Mouse (Mus musculus) thymus, postnatal 4 days (tissue): ENCODE results near the gene Fam78b.

ENCODE experiments used
- DNase-seq: peaks from one replicate; pipeline ENCODE4 v3.0.0; 2021

The Fam78b gene

DNA sequence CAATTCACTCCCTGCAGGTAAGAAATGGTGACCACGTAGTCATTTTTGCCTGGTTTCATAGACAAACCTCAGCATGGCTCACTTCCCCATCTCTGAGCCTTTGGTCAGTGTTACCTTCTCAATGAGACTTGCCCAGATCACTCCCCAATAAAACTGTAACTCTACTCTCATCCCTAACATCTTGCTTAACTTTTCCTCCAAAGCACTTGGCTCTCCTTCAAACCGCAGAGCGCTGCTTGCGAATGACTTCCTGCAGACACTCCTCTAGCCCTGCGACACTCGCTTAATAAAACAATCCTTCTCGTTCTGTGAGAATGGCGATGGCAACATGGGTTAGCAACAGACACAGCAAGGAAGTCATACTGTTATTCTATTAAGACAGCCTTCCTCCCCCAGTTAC lies 100.8 kb downstream of the Fam78b start:
- DNase-seq: no peak

DNA sequence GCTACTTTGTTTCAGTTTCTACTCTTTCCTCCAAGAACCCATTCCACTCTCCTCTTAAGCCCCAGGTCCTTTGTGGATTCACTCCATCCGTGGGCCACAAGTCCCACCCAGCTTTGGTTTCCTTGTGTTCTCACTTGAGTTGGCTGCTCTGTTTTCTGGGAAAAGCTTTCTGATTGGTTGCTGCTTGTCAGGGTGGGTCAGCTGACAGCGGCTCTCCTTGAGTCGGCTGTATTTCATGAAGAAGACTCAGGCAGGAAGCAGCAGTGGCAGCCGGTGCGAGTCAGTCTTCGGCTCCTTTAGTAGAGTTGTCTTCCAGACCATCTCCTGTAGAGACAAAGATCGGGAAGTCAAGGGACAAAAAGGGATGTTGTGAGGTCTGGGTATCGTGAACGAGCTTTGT lies 101.3 kb downstream of the Fam78b start:
- no peak for DNase-seq

DNA sequence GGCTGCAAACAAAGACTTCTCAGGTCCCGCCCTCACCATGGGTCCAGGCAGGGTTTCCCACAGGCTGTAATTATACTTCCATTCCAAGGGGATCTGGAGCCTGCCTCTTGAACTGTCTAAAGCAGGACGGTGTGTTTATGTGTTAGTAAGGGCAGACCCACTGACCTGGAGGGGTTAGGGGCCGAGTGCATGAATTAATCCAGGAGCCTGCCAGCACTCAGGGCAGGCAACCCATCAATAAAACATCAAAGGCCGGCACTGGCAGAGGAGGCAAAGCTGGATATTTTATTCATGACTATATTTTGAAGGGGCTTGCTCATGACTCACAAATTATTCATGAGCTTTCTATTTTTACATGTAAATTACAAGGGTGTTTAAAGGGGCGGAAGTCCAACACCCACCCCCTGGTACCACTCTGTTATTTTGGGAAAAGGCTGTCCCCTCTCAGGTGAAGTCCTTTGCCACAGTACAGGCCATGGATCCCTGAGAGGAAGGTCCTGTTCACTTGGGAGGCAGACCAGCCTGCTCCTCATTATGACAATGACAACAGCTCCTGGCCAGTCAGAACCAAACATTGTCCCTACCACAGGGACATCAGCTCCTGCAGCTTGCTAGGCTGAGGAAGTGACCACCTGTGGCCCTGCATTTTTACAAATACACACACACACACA lies 103.9 kb downstream of the Fam78b start:
- DNase-seq: no peak

- DNase-seq: no peak
These were observed 104.7 kb downstream of the Fam78b start for GRCm38 (mm10) chr1:167105916-167106315.

DNA sequence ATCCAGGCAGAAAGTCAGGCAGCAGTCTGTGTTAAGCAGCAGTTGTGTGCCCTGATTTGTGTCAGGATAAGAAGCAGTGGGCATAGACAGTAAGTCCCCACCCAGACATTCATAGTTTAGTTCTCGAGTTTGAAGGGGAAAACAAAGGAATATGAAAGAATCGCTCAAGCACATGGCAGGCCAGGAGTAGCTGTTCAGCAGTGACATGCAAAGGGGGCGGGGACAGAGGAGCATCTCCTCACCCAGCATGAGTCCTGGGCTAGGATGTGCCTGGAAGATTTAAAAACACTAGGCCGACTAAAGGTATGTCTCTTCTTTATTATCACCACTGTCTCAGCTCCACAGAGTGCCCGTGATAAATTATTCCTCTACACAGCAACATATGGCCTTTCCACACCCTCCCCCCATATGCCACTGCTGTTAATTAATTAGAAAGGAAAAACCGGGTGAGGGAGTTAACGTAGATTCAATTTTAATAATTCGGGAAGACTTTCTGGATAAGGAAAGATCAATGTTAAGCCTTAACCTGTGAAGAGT lies 107.8 kb downstream of the Fam78b start:
- DNase-seq: no peak

DNA sequence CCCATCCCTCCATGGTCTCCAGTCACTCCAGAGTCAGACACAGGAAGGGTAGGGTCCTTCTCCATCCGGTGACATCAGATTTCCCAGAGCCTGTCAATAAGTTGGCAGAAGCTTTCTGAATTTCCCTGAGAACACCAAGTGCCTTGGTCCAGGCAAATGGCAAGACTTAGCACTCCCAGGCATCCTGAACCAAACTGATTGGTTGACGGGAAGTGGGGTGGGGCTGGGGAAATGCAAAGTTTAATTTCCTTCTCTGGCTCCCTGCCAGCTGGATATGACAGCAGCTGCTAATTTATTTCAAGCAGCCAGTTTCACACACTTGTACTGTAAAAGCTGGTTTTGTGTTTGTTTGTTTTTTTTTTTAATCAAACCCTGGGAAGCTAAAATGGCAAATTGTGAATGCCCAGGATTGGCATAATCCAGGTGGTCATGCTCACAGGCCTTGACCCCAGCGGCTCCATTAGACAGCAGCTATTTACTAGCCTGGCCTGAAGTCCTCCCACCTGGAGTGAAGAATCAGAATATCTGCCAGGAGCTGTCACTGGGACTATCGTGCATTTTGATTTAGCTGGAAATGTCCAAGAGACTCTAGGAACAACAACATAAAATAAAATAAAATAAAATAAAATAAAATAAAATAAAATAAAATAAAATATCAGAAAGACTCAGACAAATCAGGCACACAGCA lies 113.3 kb downstream of the Fam78b start:
- DNase-seq: no peak

- DNase-seq: no peak
These were observed 113.9 kb downstream of the Fam78b start for GRCm38 (mm10) chr1:167115121-167115520.

- no peak for DNase-seq
These were observed 115.5 kb downstream of the Fam78b start for GRCm38 (mm10) chr1:167116733-167117132.

GRCm38 (mm10) chr1:167118971-167119370 lies 117.8 kb downstream of the Fam78b start:
- no peak for DNase-seq

DNA sequence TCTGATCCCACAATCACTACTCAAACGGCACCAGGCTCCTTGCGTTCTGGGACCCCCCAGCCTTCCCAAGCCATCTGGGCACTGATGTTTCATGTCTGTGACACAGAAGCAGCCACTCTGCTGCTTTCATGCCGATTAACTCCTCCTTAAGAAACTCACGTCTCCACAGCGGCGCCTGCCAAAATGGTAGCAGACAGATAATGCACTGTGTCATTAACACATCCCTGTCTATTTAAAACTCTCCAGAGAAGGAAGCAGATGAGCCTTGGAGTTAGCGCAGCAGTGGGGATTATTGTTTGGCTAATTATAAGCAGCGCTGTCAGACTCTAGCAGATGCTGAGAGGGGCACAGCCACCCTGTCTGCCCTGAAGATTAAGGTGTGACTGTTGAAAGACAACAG lies 118.2 kb downstream of the Fam78b start:
- DNase-seq: no peak

DNA sequence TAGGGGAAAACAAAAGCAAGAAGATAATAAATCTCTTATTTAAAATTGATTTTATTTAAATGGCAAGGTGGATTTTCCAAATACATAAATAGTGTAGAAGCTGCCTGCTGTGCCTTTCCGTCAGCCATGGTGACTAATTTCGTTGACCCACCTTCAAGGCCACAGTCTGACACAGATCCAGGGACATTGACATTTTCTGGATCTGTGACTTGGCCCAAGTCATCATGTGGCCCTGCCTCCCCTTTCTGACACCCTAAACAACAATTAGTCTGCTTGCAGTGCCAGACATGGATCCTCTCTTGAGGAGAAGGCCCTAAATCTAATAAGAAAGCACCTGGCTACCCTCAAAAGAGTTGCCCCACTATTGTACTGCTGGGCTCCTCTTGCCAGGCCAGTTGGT lies 121.2 kb downstream of the Fam78b start:
- DNase-seq: no peak

GRCm38 (mm10) chr1:167123551-167123950 lies 122.3 kb downstream of the Fam78b start:
- DNase-seq: peak; percentile 8

- DNase-seq: no peak
These were observed 124.7 kb downstream of the Fam78b start for GRCm38 (mm10) chr1:167125870-167126269.

DNA sequence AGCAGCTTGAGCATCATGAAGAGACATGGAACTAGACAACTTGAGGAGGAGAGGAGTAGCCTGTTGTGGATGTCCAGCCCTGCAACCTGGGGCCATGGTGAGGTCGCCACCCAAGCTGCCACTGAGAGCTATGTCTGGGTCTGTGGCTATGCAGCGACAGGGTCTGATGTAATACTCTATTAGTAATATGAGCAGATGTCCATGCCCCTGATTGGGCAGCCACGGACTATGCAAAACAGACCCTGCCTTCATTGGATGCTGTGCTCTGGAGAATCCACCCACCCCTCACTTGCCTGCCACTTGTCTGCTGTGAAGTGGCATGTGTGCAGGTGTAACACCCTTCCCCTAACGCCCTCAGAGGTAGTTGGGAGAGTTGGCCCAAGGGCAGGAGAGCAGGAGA lies 125.1 kb downstream of the Fam78b start:
- no peak for DNase-seq

DNA sequence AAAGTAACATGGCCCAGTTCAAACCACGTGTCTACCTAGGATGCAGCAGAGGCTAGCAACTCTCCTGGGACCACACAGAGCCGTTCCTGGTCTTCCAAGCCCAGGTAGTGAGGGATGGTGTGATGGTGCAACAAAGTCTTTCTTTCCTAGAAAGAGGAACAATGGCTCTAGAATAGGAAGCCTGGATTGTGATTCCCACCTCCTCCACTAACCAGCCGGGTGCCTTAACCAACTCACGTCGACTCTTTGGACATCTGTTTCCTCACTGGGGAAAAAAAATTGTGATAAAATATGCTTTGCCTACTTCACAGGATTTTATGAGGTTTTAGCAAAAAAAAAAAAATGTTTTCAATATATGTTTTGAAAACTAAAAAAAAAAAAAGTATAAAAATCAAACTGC lies 134.5 kb downstream of the Fam78b start:
- DNase-seq: no peak
